Mouse (Mus musculus) intestine, postnatal 0 days (tissue): ENCODE measurements at regions not wholly inside any gene's neighbourhood (a gene's known extent, or its start where the extent isn't known, plus 50 kb on each side); places are given as distances from the start of the nearest gene placed in this dataset.

ENCODE experiments used
- ATAC-seq: fragments of 200-750 bp; cut with Nextera tagmentation; 2 replicates; pipeline ENCODE4 v1.8.0; 2017; ENCODE audit warnings: mild to moderate bottlenecking, moderate TSS enrichment, moderate library complexity
- H3K27ac ChIP-seq: fragments of 300-500 bp; sonication (generic); 2 replicates; pipeline ENCODE4 v1.5.1; 2014; ENCODE audit warnings: mild to moderate bottlenecking, low read depth, low read length, moderate library complexity
- H3K27me3 ChIP-seq: fragments of 300-500 bp; sonication (generic); replicated peaks from 2 replicates; pipeline ENCODE4 v1.6.1; 2014; ENCODE audit warnings: low read length, mixed read lengths; ENCODE audit not compliant: control insufficient read depth, insufficient read depth
- H3K36me3 ChIP-seq: fragments of 300-500 bp; sonication (generic); 2 replicates; pipeline ENCODE4 v1.6.1; 2014; ENCODE audit warnings: mild to moderate bottlenecking, moderate library complexity; ENCODE audit not compliant: control insufficient read depth, insufficient read depth
- H3K4me1 ChIP-seq: fragments of 300-500 bp; sonication (generic); replicated peaks from 2 replicates; pipeline ENCODE4 v1.6.1; 2014; ENCODE audit warnings: antibody characterized with exemption, low read length, mixed read lengths; ENCODE audit not compliant: control insufficient read depth, insufficient read depth
- H3K4me2 ChIP-seq: fragments of 300-500 bp; sonication (generic); replicated peaks from 2 replicates; pipeline ENCODE4 v1.6.1; 2014; ENCODE audit warnings: low read depth, mild to moderate bottlenecking, moderate library complexity
- H3K4me3 ChIP-seq: fragments of 300-500 bp; sonication (generic); 2 replicates; pipeline ENCODE4 v1.5.1; 2014; ENCODE audit warnings: low read depth, low read length
- H3K9ac ChIP-seq: fragments of 300-500 bp; sonication (generic); 2 replicates; pipeline ENCODE4 v1.6.1; 2014; ENCODE audit warnings: mild to moderate bottlenecking, low read depth, low read length
- H3K9me3 ChIP-seq: fragments of 300-500 bp; sonication (generic); 2 replicates; pipeline ENCODE4 v1.6.1; 2016; ENCODE audit warnings: mixed run types; ENCODE audit not compliant: control insufficient read depth
- CTCF ChIP-seq: sonication (generic); IDR thresholded peaks from 2 replicates; pipeline ENCODE4 v1.5.1; 2016; ENCODE audit warnings: low read depth, mild to moderate bottlenecking, control low read depth, antibody characterized with exemption, moderate library complexity
- WGBS: fragments of 180-500 bp; shearing (Covaris S2); extraction: QIAGEN DNeasy Blood & Tissue Kit; methylation state at CpG from one replicate; pipeline ENCODE4 v1.1.7; 2014; 5-methylcytosine and 5-hydroxymethylcytosine counted together

DNA sequence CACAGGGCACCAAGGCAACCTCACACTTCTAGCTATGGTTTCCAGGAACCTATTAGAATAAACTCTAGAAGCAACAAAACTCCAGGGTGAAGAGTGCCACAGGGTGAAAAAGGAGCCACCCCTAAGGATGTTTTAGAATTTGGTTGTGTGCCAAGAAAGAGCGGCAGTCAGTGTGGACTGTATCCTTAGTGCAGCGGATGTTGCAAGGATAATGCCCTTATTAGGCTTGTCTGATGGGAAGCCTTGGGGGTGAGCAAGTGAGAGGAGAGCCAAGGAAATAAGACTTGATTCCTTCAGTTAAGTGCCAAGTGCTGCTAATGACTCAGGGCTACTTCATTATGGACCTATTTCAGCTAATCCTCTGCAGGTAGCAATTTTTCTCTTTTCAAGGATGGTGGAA, 197.1 kb upstream of the Il12b start:
- ATAC-seq, result no peak
- Histone ChIP-seq H3K9me3 (no peaks in the 10 kb centered on the region), H3K4me2 (no peak overlapping the region), H3K27ac (no peak overlapping the region), H3K4me3 (no peak overlapping the region), H3K4me1 (no peaks in the 10 kb centered on the region), H3K27me3 (no peaks in the 10 kb centered on the region), H3K36me3 (no peaks in the 10 kb centered on the region), H3K9ac (no peak overlapping the region)
- no peak for TF ChIP-seq CTCF
- 78% methylated on average over 2 of the region's 2 CpGs for WGBS

DNA sequence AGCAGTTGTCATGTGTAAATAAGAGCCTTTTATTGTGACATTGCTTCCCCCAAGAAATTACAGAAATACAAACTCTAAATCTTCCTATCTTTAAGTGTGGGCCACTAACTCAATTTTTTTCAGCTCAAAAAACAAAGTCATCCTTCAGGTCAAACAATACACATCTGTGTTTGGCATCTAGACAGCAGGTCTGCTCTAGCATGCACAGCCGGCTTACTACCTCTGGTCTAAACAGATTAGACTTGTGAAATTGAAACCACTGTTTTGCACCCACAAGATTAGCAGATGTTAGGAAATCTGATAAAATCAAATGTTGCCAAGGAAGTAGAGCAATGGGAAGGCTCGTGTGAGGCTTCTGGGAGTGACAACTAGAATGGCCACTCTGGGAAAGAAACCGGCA, 195.5 kb upstream of the Il12b start:
- Histone ChIP-seq H3K27me3 (no peaks in the 10 kb centered on the region), H3K9me3 (no peaks in the 10 kb centered on the region), H3K9ac (no peak overlapping the region), H3K4me3 (no peak overlapping the region), H3K4me2 (no peak overlapping the region), H3K36me3 (no peaks in the 10 kb centered on the region), H3K4me1 (no peaks in the 10 kb centered on the region), H3K27ac (no peak overlapping the region)
- WGBS, result 59% methylated on average over 3 of the region's 3 CpGs
- no peak for ATAC-seq
- no peak for TF ChIP-seq CTCF

DNA sequence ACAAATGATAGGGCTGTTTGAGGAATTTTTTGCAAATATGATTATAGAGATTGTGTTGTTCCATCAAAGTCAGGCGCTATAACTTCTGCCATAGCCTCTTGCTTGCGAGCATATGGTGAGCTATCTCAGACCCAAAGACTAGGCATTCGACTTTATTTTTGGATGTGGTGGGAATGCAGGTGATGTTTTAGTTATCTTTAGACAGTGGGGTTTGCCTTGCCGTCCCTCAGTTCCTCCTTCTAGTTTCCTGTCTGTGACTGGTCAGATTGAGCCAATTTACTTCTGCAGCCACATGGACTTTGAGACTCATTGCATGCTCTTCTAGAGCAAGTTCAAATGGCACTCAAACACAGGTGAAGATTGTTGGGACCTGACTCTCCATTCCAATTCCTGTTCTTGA, 193.0 kb upstream of the Il12b start:
- 78% methylated on average over 4 of the region's 4 CpGs for WGBS
- Histone ChIP-seq H3K9me3 (no peaks in the 10 kb centered on the region), H3K27ac (no peak overlapping the region), H3K4me2 (no peak overlapping the region), H3K9ac (no peak overlapping the region), H3K36me3 (no peaks in the 10 kb centered on the region), H3K27me3 (no peaks in the 10 kb centered on the region), H3K4me3 (no peak overlapping the region), H3K4me1 (no peaks in the 10 kb centered on the region)
- ATAC-seq, result no peak
- no peak for TF ChIP-seq CTCF

DNA sequence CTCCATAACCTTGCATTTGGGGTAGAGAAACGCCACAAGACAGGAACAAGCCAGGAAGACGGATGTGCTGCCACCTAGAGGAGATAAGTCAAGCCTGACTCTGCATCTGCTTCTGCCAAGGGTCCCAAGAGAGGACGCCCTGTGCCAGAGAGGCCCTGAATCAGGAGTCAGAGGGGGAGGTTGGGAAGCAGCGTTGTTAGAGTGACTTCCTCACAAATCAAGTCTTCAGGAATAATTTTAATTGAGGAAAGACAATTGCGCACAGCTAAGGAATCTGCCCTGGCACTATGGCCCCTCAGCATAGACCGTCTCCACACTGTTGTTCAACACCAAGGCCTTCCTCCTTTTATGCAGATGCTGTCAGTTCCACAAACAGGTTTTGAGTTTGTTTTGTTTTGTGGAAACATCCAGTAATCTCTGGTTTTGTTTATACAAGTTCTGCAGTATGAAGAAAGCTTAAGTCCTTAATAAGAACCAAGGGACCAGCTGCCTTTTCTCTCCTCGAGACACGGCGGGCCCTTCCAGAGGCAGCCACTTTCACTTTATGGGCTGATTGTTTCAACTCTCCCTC, 187.9 kb upstream of the Il12b start:
- Histone ChIP-seq H3K4me2 (no peak overlapping the region), H3K9me3 (no peaks in the 10 kb centered on the region), H3K4me1 (no peaks in the 10 kb centered on the region), H3K9ac (no peak overlapping the region), H3K27ac (no peak overlapping the region), H3K27me3 (no peaks in the 10 kb centered on the region), H3K4me3 (no peak overlapping the region), H3K36me3 (no peaks in the 10 kb centered on the region)
- 47% methylated on average over 9 of the region's 9 CpGs for WGBS
- peak; percentile 80 for TF ChIP-seq CTCF
- ATAC-seq, result no peak

DNA sequence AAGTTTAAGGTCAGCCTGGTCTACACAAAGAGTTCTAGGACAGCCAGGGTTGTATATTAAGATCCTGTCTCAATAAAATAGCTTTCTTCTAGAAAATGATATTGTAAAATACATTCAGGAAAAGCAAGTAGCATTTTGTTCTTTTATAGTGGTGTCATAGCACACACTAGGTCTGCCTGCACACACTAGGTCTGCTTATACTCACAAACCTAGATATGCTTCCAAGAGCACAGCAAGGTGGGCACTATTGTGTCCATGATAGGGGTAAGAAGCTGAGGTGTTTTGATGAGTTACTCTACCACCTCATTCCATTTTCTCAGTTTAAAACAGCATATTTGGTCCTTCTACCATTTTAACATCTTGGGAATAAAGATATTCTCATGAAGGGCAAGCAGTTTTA, 185.8 kb upstream of the Il12b start:
- no peak for ATAC-seq
- no peaks in the 10 kb centered on the region for H3K9me3 ChIP-seq
- no peaks in the 10 kb centered on the region for H3K27me3 ChIP-seq
- no peak overlapping the region for H3K27ac ChIP-seq
- no peaks in the 10 kb centered on the region for H3K36me3 ChIP-seq
- no peak overlapping the region for H3K4me2 ChIP-seq
- H3K4me3 ChIP-seq, result no peak overlapping the region
- H3K9ac ChIP-seq, result no peak overlapping the region
- no peaks in the 10 kb centered on the region for H3K4me1 ChIP-seq
- TF ChIP-seq CTCF, result no peak

DNA sequence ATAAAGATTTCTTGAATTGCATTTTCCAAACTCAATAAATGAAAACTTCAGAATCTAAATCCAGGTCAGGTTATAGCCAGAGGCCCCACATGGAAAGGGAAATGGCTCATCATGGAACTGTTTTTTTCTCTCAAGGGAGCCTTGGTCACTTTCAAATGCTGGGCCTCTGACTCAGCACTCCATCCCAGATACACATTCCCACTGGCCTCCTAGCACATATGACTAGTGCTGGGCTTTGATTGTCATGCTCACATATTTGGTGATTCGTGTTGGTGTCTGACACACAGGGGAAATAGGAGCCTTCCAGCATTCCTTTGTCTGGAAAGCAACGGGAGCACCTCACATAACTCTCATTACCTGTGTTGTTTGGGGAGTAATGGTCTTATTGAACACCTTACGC, 183.5 kb upstream of the Il12b start:
- no peaks in the 10 kb centered on the region for H3K9me3 ChIP-seq
- H3K27me3 ChIP-seq, result no peaks in the 10 kb centered on the region
- H3K4me2 ChIP-seq, result no peak overlapping the region
- no peak for ATAC-seq
- H3K27ac ChIP-seq, result no peak overlapping the region
- TF ChIP-seq CTCF, result no peak
- no peak overlapping the region for H3K4me3 ChIP-seq
- WGBS, result 80% methylated on average over 3 of the region's 3 CpGs
- H3K9ac ChIP-seq, result no peak overlapping the region
- H3K36me3 ChIP-seq, result no peaks in the 10 kb centered on the region
- H3K4me1 ChIP-seq, result no peaks in the 10 kb centered on the region

DNA sequence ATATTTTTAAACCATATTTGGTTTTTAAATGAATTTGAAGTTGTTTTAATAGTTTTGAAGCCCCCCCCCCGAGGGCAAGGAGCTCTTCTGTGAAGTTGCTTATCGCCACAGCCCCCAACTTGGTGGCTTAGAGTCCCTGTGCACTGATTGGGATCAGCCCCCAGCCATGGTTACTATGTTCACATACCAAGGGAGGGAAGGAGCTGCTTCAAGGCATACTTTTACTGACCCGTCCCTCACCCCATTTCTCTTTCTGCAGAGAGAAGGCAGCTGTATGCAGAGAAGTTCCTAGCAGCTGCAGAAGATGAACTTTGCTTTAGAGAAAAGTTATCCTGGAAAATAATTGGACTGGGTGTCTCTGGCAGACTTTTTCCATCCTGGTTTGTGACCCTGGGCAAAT, 179.9 kb upstream of the Il12b start:
- Histone ChIP-seq H3K27ac (no peak overlapping the region), H3K9me3 (no peaks in the 10 kb centered on the region), H3K4me3 (no peak overlapping the region), H3K27me3 (no peaks in the 10 kb centered on the region), H3K9ac (no peak overlapping the region), H3K4me2 (no peak overlapping the region), H3K4me1 (no peaks in the 10 kb centered on the region), H3K36me3 (no peaks in the 10 kb centered on the region)
- no peak for ATAC-seq
- TF ChIP-seq CTCF, result no peak
- 25% methylated on average over 3 of the region's 3 CpGs for WGBS
